Mouse (Mus musculus): ENCODE measurements around the gene Lrrc8d. TPM values are rescaled to one million over a fixed set of nuclear protein-coding genes. Genes with fewer than 3 reads are reported as not detected.

Lrrc8d gene
- total and polyA plus RNA-seq, 3 experiments = 7.0 to 26.1 (median 16.6) TPM

DNA sequence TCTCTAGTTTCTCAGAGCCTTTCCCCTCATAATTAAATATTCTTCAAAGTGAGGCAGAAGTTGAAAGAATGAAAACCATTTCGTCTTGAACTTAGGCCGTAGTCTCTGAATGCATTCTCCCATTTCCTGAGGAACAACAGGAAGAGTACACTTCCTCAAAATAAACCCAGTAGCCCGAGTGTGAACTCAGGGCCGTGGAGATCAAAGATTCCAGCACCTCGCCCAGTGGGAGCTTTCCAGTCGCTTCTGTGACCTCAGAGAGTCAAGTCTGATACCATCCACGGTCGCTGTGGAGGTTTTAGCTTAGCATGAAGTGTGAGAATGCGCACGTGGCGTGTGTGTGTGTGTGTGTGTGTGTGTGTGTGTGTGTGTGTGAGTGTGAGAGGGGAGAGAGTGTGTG lies 45.6 kb downstream of the Lrrc8d start:
- H3K4me3 ChIP-seq (replicated peaks in 1 of 3; ENCODE audit: low read depth in 2 of 3, low read length in 2 of 3, poor library complexity in 1 of 3) = no peak overlapping the region
- peaks cover 3 to 13% of the 10 kb centered on the region in 2 experiments; a peak in 2 of 4 replicates for H3K4me1 ChIP-seq (ENCODE audit: control insufficient read depth in 1 of 2, insufficient read depth in 2 of 2)
- DNase-seq (ENCODE audit: extremely low read depth) = no peak
- TF ChIP-seq ZMIZ1 (IDR thresholded peaks at IDR 0.05; ENCODE audit: low read depth, low read length) (no peak), TCF12 (IDR thresholded peaks at IDR 0.05; ENCODE audit: low read depth, low read length) (no peak)
- no peak overlapping the region for H3K4me2 ChIP-seq (ENCODE audit: insufficient read depth, low read depth, poor library complexity, severe bottlenecking)
- H3K9me3 ChIP-seq (replicated peaks; ENCODE audit: low read length) = no peaks in the 10 kb centered on the region
- in situ Hi-C loops (cut with MboI; ENCODE audit: low pct_ligation_motif_present, low pct_unique_long_range_greater_than_20kb, low sequenced_read_pairs) (no loop called here), dilution Hi-C loops (cut with MboI; ENCODE audit: extremely low pct_ligation_motif_present, extremely low pct_unique_long_range_greater_than_20kb, low sequenced_read_pairs) (no loop called here)
- H3K27me3 ChIP-seq (replicated peaks) = no peaks in the 10 kb centered on the region
- H3K36me3 ChIP-seq (replicated peaks in 1 of 2; ENCODE audit: control insufficient read depth in 1 of 2, insufficient read depth in 1 of 2, low read length in 1 of 2) = peaks cover 48 to 86% of the 10 kb centered on the region in 2 experiments
- H3K27ac ChIP-seq (ENCODE audit: insufficient read depth, low read depth) = no peak overlapping the region
- H3K9ac ChIP-seq (ENCODE audit: insufficient read depth, low read depth) = no peak overlapping the region
- peaks cover 75% of the 10 kb centered on the region for H3K79me2 ChIP-seq (replicated peaks; ENCODE audit: control insufficient read depth, extremely low read depth, insufficient read depth, poor library complexity, severe bottlenecking)

DNA sequence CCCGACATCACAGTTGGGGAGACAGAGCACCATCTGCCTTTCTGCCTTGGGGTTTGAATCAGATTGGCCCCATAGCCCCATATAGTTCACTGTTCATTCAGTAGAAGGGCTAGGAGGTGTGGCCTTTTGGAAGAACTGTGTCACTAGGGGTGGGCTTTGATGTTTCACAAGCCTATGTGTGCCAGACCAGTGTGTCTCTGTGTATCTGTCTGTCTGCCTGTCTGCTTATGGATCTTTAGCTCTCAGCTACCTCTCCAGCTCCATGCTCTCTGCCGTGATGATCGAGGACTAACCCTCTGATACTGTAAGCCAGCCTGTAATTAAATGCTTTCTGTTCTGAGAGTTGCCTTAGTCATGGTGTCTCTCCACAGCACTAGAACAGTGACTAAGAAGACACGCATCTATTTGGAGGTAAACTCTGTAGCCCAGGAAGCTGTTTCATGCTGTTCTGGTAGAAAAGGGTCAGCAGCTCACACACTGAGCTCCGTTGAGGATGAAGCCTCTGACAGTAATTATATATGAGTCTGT lies 46.2 kb downstream of the Lrrc8d start:
- Histone ChIP-seq H3K27me3 (replicated peaks) (no peaks in the 10 kb centered on the region), H3K9me3 (replicated peaks; ENCODE audit: low read length) (no peaks in the 10 kb centered on the region), H3K79me2 (replicated peaks; ENCODE audit: control insufficient read depth, extremely low read depth, insufficient read depth, poor library complexity, severe bottlenecking) (peaks cover 73% of the 10 kb centered on the region), H3K4me3 (replicated peaks in 1 of 3; ENCODE audit: low read depth in 2 of 3, low read length in 2 of 3, poor library complexity in 1 of 3) (no peak overlapping the region), H3K4me1 (ENCODE audit: control insufficient read depth in 1 of 2, insufficient read depth in 2 of 2) (peaks cover 3 to 10% of the 10 kb centered on the region in 2 experiments; a peak in 2 of 4 replicates), H3K4me2 (ENCODE audit: insufficient read depth, low read depth, poor library complexity, severe bottlenecking) (no peak overlapping the region), H3K27ac (ENCODE audit: insufficient read depth, low read depth) (no peak overlapping the region), H3K36me3 (replicated peaks in 1 of 2; ENCODE audit: control insufficient read depth in 1 of 2, insufficient read depth in 1 of 2, low read length in 1 of 2) (peaks cover 44 to 85% of the 10 kb centered on the region in 2 experiments), H3K9ac (ENCODE audit: insufficient read depth, low read depth) (no peak overlapping the region)
- in situ Hi-C loops (cut with MboI; ENCODE audit: low pct_ligation_motif_present, low pct_unique_long_range_greater_than_20kb, low sequenced_read_pairs) = no loop called here
- dilution Hi-C loops (cut with MboI; ENCODE audit: extremely low pct_ligation_motif_present, extremely low pct_unique_long_range_greater_than_20kb, low sequenced_read_pairs) = no loop called here
- no peak for TF ChIP-seq NELFE (IDR thresholded peaks at IDR 0.05; ENCODE audit: low read depth, low read length)
- no peak for TF ChIP-seq EP300 (IDR thresholded peaks at IDR 0.05; ENCODE audit: low read length)
- TF ChIP-seq RAD21 (IDR thresholded peaks at IDR 0.05; ENCODE audit: low read depth, low read length) = no peak
- TF ChIP-seq MAFK (IDR thresholded peaks at IDR 0.05; ENCODE audit: insufficient replicate concordance, low read length) = no peak
- no peak for TF ChIP-seq KAT2A (IDR thresholded peaks at IDR 0.05; ENCODE audit: insufficient replicate concordance, low read length)
- no peak for TF ChIP-seq RCOR1 (conservative IDR thresholded peaks at IDR 0.05; ENCODE audit: low read depth, low read length)
- no peak for TF ChIP-seq USF1 (IDR thresholded peaks at IDR 0.05; ENCODE audit: low read depth, low read length)
- no peak for TF ChIP-seq USF2 (conservative IDR thresholded peaks at IDR 0.05; ENCODE audit: low read depth, low read length)
- TF ChIP-seq ZC3H11A (IDR thresholded peaks at IDR 0.05; ENCODE audit: low read depth, low read length) = no peak
- no peak for TF ChIP-seq MYC (IDR thresholded peaks at IDR 0.05; ENCODE audit: low read depth, low read length)
- TF ChIP-seq ZNF384 (IDR thresholded peaks at IDR 0.05; ENCODE audit: low read depth, low read length) = no peak
- TF ChIP-seq CTCF (conservative IDR thresholded peaks at IDR 0.05 in 1 of 2, IDR thresholded peaks at IDR 0.05 in 1 of 2; ENCODE audit: low read depth in 2 of 2, low read length in 2 of 2) = no peak
- TF ChIP-seq BHLHE40 (IDR thresholded peaks at IDR 0.05; ENCODE audit: low read depth, low read length) = no peak
- TF ChIP-seq CHD1 (IDR thresholded peaks at IDR 0.05; ENCODE audit: low read depth, low read length) = no peak
- no peak for TF ChIP-seq SIN3A (IDR thresholded peaks at IDR 0.05; ENCODE audit: low read length)
- TF ChIP-seq MXI1 (IDR thresholded peaks at IDR 0.05; ENCODE audit: low read depth, low read length) = no peak
- TF ChIP-seq ZKSCAN1 (IDR thresholded peaks at IDR 0.05; ENCODE audit: borderline replicate concordance, low read depth, low read length) = no peak
- no peak for TF ChIP-seq JUND (conservative IDR thresholded peaks at IDR 0.05; ENCODE audit: low read depth, low read length)
- TF ChIP-seq E2F4 (IDR thresholded peaks at IDR 0.05; ENCODE audit: insufficient replicate concordance, low read depth, low read length) = no peak
- no peak for DNase-seq (ENCODE audit: extremely low read depth)

All from CH12.LX (cell line).